Mouse (Mus musculus) mouse embryonic stem cell (cell line): ENCODE measurements around the gene Tmigd1.
"Not testable (repeated sequence)": the region's sequence is repeated elsewhere in the genome, so short reads cannot be mapped to it uniquely, and the experiment has no call there.

Experiments
- in situ Hi-C, 2 experiments: fragments of 300-500 bp; cut with MboI; formaldehyde crosslinking; loops; 1 replicate in 1 of 2; 3 replicates in 1 of 2; pipeline ENCODE4 v1.14.3; 2019 to 2020; ENCODE audit warnings: low sequenced_read_pairs in 2 of 2, low pct_unique_long_range_greater_than_20kb in 1 of 2, mixed read lengths in 1 of 2; ENCODE audit not compliant: unreplicated experiment in 1 of 2

Tmigd1 gene

DNA sequence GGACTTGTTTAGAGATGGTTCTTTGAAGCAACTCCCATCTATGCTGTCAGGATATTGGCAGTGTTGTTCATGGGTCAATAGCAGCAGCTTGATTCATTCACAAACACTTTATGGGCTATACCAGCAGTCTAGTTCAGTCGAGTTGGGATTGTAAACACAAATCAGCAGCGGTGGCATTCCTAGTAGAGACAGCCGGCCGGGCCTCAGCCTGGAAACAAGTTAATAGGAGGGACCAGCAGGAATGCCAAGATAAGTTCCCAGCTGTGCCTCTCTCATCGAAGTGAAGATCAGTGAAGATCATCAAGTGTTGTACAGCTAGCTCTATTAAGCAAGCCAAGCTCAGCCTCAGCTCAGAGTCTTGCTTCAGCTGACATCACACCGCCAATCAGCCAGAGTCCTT is 5.6 kb upstream of the Tmigd1 start:
- in situ Hi-C loops: no loop called here

- in situ Hi-C loops: no loop called here
Measured at GRCm38 (mm10) chr11:76897126-76897525, 4.8 kb upstream of the Tmigd1 start.

DNA sequence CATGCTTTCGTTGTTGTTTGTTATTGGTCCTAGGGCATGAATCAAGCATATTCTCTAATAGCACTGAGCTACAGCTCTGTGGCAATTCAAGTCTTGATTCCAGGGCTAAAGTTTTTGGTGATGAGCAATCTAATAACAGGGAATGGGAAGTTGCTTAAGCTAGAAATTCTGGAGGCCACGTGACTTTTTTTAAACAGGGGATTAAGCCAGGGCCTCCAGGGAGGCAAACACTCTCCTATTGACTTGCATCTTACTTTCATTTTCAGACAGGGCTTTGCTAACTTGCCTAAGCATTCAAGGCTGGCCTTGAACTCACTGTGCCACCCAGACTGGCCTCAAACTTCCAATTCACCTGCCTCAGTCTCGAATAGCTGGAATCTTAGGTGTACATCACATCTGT is 4.1 kb upstream of the Tmigd1 start:
- in situ Hi-C loops: no loop called here

GRCm38 (mm10) chr11:76898751-76899150 is 3.2 kb upstream of the Tmigd1 start:
- in situ Hi-C loops: no loop called here

DNA sequence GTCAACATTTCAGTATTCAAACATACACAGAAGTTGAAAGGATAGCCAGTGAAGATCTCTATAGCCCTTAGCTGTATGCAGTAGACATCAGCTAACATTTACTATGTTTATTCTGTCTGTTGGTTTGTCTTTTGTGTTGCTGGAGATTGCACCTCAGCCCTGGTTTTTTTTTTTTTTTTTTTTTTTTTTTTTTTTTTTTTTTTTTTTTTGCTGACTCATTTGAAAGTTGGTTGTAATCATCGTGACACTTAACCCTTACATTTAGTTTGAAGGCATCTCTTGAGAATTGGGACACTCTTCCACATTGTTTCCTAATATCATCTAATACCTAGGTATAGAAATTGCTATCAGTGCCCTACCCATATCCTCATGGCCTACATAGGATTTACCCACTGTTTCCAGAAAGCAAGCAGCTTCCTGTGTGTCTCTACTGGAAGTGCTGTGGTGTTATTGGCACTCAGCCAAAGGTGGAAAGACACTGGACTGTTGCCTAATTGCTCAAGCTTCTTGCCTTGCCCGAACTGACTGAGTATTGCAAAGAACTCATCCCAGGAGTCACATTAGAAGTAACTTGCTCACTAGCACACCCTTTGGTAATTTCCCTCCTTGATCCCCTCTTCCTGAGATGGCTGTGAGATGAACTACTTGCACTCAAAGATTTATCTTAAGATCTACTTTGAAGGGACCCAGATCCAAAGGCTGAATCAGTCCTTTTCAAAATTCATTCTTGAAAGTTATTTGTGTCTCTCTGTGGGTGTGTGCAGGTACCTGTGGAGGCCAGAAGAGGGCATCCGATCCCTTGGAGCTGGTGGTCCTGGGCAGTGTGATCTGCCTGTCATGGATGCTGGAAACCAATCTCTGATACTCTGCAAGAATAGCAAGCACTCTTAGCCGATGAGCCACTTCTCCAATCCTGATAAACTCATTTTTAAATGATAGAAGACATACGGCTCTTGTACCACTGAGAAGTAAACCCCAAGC is 1.9 kb upstream of the Tmigd1 start:
- in situ Hi-C loops: no loop called here

DNA sequence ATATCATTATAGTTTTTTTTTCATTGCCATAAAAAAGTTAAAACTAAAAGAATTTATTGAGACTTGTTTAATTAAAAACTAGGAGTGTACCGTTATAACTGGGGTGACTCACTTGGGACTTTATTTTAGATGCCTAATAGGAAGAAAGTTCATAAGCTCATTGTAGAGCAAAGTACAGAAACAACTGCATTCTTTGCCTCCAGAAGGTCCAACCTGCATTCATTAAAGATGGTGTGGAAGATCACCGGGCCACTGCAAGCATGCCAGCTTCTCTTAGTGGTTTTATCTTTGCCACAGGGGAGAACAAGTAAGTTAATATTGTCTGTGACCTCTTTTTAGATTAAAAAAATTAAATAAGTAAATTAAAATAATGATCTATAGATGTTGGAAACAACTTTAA is 2.4 kb downstream of the Tmigd1 start:
- in situ Hi-C loops: no loop called here

DNA sequence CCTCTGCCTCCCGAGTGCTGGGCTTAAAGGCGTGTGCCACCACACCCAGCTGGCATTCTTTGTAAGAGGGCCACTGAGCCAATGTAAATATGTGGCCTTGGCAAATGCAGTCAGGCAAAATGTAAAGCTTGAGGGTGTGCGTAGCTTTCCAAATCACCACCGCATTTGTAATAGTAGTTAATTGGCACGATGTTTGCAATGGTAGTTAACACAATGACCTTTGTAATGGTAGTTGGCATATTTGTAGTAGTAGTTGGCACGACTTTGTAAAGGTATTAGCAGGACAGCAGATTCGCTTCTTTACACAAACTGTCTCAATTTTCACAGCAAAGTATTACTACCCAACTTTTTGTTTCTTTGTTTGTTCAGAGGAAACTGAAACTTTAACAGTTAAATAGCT is 6.7 kb downstream of the Tmigd1 start:
- in situ Hi-C loops: no loop called here

DNA sequence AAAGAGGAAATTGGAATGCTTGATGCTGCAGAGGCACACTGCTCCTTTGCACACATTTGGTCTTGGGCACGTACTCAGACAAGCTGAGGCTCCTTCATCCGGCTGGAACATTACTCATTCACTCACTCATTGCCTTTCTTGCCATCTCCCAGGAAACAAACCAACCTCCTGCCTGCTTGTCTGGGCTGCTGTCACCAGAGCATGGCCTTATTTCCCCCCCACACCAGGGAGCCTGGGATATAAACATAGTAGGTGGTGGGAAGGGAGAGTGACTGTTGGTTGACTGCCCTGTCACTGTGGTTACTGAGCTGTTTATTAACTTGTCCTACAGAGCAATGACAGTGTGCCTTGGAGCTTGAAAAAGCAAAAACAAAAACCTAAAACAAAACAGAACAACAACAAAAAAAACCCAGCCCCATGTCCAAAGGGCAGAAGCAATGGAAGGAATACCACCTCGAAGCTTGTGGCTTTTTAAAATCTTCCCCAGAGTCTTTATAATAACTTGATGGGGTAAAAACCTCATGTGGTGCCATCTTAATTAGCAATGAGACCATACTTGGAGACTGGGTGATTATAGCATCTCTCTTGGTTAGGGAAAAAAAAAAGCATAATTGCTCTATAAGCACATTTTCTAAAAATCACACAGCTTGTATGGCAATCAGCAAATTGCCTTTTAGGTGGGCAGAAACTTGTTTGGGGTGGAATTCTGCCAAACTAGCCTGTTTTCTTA is 9.5 kb downstream of the Tmigd1 start:
- in situ Hi-C loops: no loop called here

- in situ Hi-C loops: no loop called here
Measured at GRCm38 (mm10) chr11:76912055-76912395, 10.1 kb downstream of the Tmigd1 start.

GRCm38 (mm10) chr11:76914366-76914765 is 12.4 kb downstream of the Tmigd1 start:
- in situ Hi-C loops: no loop called here

DNA sequence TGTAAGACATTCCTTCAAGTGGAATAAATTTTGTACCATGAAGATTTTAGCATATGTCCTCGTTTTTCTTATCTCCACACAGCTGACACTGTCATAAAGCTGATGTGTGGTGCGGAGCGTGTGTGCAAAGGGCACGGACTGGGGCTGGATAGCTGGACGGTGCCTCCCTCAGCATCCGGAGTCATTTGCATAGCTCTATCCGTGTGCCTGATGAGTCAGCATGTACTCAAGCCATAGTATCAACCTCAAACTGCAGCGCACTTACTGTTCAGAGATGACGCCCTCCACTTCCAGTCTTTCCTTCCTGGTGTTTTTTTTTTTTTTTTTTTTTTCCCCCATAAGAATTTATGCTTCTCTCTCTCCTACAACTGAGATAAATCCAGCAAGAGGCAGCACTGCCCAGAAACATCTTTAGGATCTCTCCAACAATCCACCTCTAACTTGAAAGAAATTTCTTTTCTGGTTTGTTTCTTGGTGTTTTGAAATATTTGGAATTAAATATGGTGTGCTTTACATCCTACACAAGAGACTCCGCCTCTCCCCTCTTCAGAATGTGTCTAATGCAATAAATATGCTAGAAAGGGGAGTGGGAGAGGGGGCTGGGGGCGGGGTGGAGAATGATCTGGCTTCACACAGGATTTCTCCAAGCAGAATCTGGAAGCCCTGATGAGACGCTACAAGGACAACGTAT is 14.7 kb downstream of the Tmigd1 start:
- in situ Hi-C loops: no loop called here

- in situ Hi-C loops: no loop called here
Measured at GRCm38 (mm10) chr11:76917230-76917548, 15.2 kb downstream of the Tmigd1 start.

- in situ Hi-C loops: no loop called here
Measured at GRCm38 (mm10) chr11:76920607-76921006, 18.6 kb downstream of the Tmigd1 start.

DNA sequence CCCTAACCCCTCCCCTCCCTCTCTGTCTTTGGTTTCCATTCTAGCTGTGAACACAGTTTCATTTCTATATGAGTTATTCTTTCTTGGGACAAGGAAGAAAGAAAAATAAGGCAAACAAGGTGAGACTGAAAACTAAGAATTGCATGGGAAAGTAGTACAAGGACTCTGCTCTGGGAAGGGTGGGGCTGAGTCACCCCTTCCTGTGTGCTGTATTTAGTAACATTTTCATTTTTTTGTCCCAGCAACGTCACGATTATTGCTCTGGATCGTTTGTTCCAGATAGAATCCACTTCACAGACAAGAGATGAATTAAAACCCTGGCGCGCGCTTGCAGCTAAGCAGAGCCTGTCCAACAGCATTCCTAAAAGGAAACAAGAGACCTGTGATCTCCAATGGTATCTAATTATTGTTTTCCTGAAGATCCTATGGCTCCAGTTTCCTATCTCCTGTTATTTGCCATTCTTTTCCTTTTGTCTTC is 22.8 kb downstream of the Tmigd1 start, which contains the start of gene Blmh:
Gene Blmh (plus strand): TSS at position 51 of the 478 bp plus-strand sequence.
- in situ Hi-C loops: no loop called here

DNA sequence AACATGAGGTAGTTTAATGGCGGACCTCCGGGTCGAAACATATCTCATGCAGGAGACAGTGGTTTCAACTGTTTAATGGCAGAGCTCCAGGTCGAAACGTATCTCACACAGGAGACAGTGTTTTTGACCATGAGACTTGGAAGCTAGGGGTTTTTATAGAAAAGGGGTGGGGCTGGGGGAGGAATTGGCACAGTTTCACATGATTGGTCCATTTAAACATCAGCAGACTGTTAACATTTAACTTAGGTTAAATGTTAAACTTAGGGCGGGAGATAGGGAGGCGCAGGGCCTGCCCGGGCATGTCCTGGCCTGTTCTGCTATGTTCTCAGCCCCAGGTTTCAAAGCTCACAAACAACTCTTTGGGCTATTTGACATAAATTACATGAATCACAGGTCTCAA is 26.6 kb downstream of the Tmigd1 start:
- in situ Hi-C loops: not testable (repeated sequence)

DNA sequence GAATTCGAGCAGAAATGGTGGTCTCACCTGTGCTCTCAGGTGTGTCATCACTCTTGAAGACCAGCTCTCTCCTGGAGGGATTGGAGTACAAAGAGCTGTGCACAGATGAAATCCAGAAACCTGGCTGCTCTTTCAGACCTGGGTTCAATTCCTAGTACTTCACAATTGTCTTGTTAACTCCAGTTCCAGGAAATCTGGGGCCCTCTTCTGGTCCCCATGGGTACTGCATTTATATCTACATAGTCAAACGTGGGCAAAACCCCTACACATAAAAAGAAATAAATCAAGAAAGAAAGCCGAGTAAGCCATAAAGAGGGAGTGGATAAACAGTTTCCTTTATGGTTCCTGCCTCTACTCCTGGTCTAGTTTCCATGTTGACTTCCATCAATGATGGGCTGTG is 31.2 kb downstream of the Tmigd1 start:
- in situ Hi-C loops: no loop called here

- in situ Hi-C loops: no loop called here
Measured at GRCm38 (mm10) chr11:76936578-76936977, 34.6 kb downstream of the Tmigd1 start.

- in situ Hi-C loops: no loop called here
Measured at GRCm38 (mm10) chr11:76944839-76945238, 42.9 kb downstream of the Tmigd1 start.
